Mouse (Mus musculus): ENCODE data around the gene Cideb.
A peak's percentile ranks its signal among the peaks of the same experiment; 100 is the strongest.

The Cideb gene

GRCm38 (mm10) chr14:55723433-55723832 lies 34.8 kb downstream of the Cideb start:
- no peak for DNase-seq (ENCODE audit: low read depth in 1 of 2, low spot score in 2 of 2)

GRCm38 (mm10) chr14:55722438-55722945 lies 35.8 kb downstream of the Cideb start:
- no peak for DNase-seq (ENCODE audit: low read depth in 1 of 2, low spot score in 2 of 2)

- DNase-seq (ENCODE audit: low read depth in 1 of 2, low spot score in 2 of 2), result peak; percentile 81 to 84
Measured at GRCm38 (mm10) chr14:55721700-55722437, 36.4 kb downstream of the Cideb start, which contains the start of gene Rabggta. Rabggta (minus strand) TSS chr14:55722263.

GRCm38 (mm10) chr14:55721076-55721475 lies 37.2 kb downstream of the Cideb start:
- no peak for DNase-seq (ENCODE audit: low read depth in 1 of 2, low spot score in 2 of 2)

- DNase-seq (ENCODE audit: low read depth in 1 of 2, low spot score in 2 of 2), result no peak
Measured at GRCm38 (mm10) chr14:55720666-55721065, 37.6 kb downstream of the Cideb start.

GRCm38 (mm10) chr14:55719737-55720136 lies 38.5 kb downstream of the Cideb start:
- DNase-seq (ENCODE audit: low read depth in 1 of 2, low spot score in 2 of 2), result no peak

GRCm38 (mm10) chr14:55716884-55717283 lies 41.4 kb downstream of the Cideb start:
- DNase-seq (ENCODE audit: low read depth in 1 of 2, low spot score in 2 of 2), result no peak

- no peak for DNase-seq (ENCODE audit: low read depth in 1 of 2, low spot score in 2 of 2)
Measured at GRCm38 (mm10) chr14:55716271-55716670, 42.0 kb downstream of the Cideb start.

- no peak for DNase-seq (ENCODE audit: low read depth in 1 of 2, low spot score in 2 of 2)
Measured at GRCm38 (mm10) chr14:55714893-55715292, 43.4 kb downstream of the Cideb start.

- no peak for DNase-seq (ENCODE audit: low read depth in 1 of 2, low spot score in 2 of 2)
Measured at GRCm38 (mm10) chr14:55713729-55714122, 44.5 kb downstream of the Cideb start, which contains the start of gene Tgm1. Tgm1 (minus strand) TSS chr14:55713926.

GRCm38 (mm10) chr14:55713007-55713728 lies 45.1 kb downstream of the Cideb start:
- DNase-seq (ENCODE audit: low read depth in 1 of 2, low spot score in 2 of 2), result peak in 1 of 2 experiments; percentile 4

GRCm38 (mm10) chr14:55711786-55712185 lies 46.5 kb downstream of the Cideb start:
- DNase-seq (ENCODE audit: low read depth in 1 of 2, low spot score in 2 of 2), result no peak

- no peak for DNase-seq (ENCODE audit: low read depth in 1 of 2, low spot score in 2 of 2)
Measured at GRCm38 (mm10) chr14:55709509-55709908, 48.7 kb downstream of the Cideb start.

- no peak for DNase-seq (ENCODE audit: low read depth in 1 of 2, low spot score in 2 of 2)
Measured at GRCm38 (mm10) chr14:55707397-55707796, 50.9 kb downstream of the Cideb start.

GRCm38 (mm10) chr14:55706051-55706600 lies 52.1 kb downstream of the Cideb start:
- no peak for DNase-seq (ENCODE audit: low read depth in 1 of 2, low spot score in 2 of 2)

All from monocyte, adult 2 months (primary cell).